Mouse (Mus musculus) 3134 (cell line): Measurements from ENCODE around the gene Etfb.
A peak's percentile ranks its signal among the peaks of the same experiment; 100 is the strongest.

ENCODE experiments used
- DNase-seq: peaks from one replicate; pipeline ENCODE4 v3.0.0-alpha.2; 2011; ENCODE audit warnings: low spot score; ENCODE audit not compliant: insufficient read length; ENCODE audit errors: extremely low read depth

Gene Etfb

DNA sequence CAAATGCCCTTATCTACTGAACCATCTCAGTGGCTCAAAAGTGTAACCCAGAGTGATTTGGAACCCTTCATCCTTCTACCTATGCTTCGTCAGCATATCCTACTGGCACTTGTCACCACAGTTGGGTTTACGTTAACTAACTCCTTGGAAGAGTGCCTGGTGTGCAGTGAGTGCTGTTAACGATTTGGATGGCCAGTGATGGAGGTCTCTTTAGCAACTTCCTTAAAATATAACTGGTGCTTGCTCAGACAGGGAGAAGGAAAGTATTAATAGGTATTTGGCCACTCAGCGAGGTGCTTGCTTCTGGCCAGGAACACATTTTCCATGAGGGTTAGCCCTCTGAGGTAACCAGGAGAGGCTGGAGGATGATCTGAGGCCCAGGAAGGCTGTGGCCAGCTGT lies 3.9 kb downstream of the Etfb start:
- no peak for DNase-seq

DNA sequence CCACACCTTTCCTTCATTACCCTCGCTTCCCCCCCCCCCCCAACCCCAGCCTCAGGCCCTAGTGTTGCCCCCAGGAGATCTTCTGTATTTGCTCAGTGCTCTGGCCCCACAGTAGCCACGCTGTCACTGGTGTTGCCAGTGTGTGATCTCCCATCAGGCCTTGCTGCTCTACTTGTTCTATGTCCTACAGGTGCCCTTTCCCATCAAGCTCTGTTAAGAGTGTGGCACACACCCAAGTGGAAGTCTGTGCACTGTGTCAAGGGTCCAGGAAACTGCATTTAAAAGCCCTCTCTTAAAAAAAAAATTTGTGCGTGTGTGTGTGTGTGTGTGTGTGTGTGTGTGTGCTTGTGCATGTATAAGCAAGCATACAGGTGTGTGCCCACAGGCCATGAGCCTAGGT lies 4.4 kb downstream of the Etfb start:
- DNase-seq, result no peak

GRCm38 (mm10) chr7:43449811-43450210 lies 5.9 kb downstream of the Etfb start:
- no peak for DNase-seq

GRCm38 (mm10) chr7:43451726-43452125 lies 7.8 kb downstream of the Etfb start:
- DNase-seq, result no peak

DNA sequence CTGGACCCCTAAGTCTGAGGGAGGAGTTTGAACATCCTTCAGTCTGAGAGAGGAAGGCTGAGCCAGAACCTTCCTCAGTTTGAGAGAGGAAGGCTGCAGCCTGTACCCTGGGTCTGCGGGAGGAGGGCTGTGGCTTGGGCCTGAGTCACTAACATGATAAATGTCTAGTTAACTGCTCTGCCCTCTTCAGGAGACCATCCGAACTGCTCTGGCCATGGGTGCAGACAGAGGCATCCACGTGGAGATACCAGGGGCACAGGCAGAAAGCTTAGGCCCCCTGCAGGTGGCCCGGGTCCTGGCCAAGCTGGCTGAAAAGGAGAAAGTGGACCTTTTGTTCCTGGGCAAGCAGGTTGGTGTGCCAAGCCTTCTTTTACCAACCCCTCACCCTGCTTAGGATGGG lies 8.7 kb downstream of the Etfb start:
- DNase-seq, result no peak

DNA sequence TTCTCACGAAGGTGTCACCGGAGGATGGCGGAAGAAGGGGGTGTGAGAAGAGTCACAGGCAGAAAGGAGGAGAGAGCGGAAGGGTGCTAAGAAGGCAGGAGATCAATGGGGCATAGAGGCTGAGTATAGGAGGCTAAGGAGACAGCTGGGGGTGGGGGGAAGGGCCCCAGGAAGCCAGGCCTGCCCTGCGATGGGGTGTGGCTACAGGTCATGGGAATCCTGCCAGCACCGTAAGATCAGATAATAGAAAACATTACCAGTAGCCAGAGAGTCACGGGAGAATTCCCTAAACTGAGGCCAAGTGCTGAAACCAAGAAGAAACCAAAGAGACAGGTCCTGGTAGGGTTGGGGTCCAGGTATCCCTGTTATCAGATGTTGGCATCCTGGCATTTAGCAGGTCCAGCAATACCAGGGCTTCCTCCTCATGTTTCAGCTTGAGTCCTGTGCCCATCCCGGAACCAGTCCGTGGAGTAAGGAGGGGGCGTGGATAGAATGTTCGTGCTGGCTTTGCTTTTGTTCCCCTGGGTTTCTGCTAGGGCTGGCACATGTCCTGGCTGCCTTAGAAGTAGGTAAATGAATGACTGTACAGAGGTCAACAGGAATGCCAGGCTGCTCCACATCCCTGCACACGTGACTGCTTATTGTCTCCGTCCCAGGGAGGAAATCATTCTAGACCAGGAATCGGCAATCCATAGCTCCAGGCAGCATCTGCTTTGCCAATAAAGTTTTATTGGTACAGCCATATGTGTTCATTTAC lies 9.9 kb downstream of the Etfb start:
- DNase-seq, result no peak

DNA sequence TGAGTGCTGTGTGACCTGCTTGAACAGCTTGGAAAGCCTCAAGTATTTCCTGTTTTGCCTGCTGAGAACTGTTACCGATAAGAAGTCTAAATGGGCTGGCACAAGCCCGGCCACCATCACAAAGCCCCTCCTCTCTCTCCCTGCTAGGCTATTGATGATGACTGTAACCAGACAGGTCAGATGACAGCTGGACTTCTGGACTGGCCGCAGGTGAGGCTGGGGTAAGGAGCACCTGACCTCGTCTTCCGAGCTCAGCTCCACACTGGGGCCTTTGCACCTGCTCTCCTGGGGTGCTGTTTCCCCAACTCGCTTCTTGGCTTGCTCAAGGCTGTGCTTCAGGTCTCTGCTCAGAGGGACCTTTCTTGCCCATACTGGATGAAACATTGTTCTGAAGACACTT lies 10.5 kb downstream of the Etfb start:
- no peak for DNase-seq

GRCm38 (mm10) chr7:43462851-43463250 lies 19.0 kb downstream of the Etfb start, which contains the start of gene Vsig10l:
Vsig10l (plus strand) TSS chr7:43463151.
- no peak for DNase-seq

DNA sequence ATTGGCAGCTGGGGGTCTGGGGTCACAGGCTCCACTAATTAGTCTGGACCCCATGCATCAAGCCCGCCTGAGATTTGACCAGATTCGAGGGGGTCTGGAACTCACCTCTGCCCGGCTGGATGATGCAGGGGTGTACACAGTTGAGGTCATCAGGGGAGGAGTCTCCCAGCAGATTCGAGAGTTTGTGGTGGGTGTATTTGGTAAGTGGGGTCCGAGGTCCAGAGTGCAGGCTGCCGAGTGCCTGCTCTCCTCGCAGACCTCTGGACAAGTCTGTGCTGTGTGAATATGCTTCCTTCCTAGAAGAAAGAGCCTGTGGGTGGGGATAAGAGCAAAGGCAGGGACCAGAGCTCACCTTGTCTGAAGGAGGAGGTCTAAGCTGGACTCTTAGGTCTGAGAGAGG lies 20.1 kb downstream of the Etfb start:
- DNase-seq, result no peak

DNA sequence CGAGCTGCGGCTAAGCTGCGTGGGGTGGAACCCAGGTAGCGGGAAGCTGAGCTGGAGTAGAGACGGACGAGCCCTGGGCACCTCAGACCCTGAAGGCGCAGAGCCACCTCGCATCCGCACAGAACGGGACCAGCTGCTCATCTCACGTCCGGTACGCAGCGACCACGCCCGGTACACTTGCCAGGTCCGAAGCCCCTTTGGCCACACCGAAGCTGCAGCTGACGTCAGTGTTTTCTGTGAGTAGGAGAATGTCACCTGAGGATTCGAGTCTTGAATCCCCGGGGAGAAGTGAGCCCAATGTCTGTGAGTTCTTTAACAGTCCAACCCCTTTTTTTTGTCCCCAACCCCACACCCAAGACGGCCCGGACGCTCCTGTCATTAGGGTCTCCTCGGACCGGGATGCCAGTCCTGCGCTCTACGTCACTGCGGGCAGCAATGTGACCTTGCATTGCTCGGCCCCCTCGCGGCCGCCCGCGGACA lies 21.0 kb downstream of the Etfb start:
- no peak for DNase-seq

- no peak for DNase-seq
Observed at GRCm38 (mm10) chr7:43465344-43466098, 21.6 kb downstream of the Etfb start.

- peak; percentile 69 for DNase-seq
Observed at GRCm38 (mm10) chr7:43466099-43466694, 22.3 kb downstream of the Etfb start.

- DNase-seq, result no peak
Observed at GRCm38 (mm10) chr7:43470373-43470772, 26.5 kb downstream of the Etfb start.

DNA sequence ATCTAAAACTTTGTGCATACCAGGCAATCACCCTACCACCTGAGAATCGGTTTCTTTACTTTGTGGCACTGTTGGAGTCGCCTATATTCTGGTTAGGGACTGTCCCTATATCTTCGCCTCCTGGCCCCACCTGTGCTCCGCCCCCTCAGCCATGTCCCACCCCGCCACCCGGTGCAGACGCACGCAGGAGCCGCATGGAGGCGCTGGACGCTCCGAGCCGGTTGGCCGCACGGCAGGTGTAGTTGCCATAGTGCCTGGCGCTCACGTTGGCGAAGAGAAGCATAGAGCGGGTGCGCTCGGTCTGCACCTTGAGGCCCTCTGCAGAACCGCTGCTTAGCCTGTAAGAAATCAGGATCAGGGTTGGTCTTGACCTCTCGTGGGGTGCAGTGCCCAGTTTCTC lies 31.8 kb downstream of the Etfb start:
- DNase-seq, result no peak

DNA sequence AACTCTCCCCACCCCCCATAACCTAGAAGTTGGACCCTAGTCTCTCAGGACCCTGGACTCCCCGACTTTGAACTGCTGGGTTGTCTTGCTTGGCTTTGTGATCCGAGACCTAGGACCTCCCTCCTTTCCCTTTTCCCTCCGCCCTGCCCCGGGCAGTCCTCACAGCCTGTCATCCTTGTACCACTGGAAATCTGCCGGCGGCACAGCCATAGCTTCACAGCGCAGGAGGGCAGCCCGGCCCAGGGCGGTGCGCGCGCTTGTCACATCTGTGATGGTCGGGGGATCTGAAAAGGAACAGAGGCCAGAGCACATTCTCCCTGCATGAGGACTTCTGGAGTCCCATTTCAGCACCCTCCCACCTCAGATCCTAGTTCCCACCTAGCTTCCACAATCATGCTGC lies 32.5 kb downstream of the Etfb start:
- no peak for DNase-seq

GRCm38 (mm10) chr7:43481191-43481590 lies 37.3 kb downstream of the Etfb start:
- peak; percentile 30 for DNase-seq

DNA sequence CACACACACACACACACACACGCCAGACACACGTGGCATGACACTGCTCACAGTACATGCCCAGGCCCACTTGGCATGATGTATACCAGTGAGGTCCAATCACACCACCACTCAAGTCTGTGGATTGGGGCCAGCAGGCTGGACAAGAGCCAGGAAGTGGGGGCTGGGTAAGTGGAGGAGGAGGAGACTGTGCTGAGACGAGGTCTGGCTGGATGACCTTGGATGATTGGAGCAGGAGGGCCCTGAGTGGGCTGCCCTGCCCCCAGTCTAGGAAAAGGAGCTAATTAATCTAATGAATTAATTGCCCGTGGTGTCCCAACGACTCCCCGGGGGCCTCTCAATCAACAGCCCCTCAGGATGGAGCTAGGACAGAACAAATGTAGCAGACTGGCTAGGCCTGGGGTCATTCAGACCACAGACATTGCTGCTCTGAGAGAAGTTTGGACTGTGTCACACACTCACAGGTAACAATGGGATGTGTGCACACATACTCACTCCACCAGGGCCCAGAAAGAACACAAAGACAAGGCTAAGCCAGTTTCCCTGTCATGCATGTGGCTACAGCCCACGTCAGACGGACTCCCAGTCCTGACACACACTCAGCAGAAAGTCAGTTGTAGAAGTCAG lies 38.3 kb downstream of the Etfb start:
- no peak for DNase-seq

- no peak for DNase-seq
Observed at GRCm38 (mm10) chr7:43483236-43483635, 39.4 kb downstream of the Etfb start.

DNA sequence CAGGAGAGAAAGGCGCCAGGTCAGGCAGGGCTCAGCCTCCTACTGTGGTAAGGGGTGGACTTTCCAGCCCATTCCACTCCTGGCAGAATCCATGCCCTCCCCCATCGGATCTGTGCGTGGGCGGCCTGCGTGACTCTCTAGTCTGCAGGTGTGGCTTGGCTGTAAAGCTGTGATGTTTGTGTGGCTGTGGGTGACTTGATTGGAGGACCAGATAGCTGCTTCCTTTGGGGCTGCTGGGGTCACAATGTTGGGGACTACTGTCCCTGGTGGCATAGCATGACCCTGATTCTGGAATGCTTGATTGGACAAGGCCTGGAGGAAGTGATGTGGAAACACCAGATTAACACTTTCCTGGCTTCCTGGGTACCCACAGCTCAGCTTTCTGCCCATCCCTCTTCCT lies 44.8 kb downstream of the Etfb start:
- no peak for DNase-seq

DNA sequence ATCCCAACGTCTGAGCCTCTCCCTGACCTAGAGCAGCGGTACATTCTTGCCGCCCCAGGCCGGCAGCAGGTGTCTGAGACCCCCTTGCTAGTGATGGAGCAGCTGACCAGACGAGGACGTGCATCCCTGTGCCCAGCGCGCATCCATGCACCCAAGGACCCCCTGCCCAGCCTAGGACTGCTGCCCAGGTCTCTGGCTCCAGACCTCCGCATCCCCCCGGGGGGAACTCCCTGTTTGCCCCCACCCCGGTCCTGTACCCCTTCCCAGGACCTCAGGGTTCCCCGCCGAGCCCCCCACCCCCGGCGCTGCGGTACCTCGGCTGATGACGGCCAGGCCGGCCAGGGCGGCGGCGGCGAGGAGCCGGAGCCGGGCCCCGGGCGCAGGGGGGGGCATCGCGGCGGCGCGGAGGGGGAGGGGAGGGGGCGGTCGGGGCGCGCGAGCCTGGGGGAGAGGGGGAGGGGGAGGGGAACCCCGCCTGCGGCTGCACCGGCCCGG lies 45.8 kb downstream of the Etfb start, which contains the start of gene Iglon5:
Gene Iglon5, minus strand, starts transcription at position 445 of the 495 bp plus-strand sequence.
- no peak for DNase-seq

GRCm38 (mm10) chr7:43490182-43490584 lies 46.3 kb downstream of the Etfb start:
- DNase-seq, result no peak
